Mouse (Mus musculus): ENCODE results near the gene Fthl17f.
"Not testable (repeated sequence)": the region's sequence is repeated elsewhere in the genome, so short reads cannot be mapped to it uniquely, and the experiment has no call there.

DNA sequence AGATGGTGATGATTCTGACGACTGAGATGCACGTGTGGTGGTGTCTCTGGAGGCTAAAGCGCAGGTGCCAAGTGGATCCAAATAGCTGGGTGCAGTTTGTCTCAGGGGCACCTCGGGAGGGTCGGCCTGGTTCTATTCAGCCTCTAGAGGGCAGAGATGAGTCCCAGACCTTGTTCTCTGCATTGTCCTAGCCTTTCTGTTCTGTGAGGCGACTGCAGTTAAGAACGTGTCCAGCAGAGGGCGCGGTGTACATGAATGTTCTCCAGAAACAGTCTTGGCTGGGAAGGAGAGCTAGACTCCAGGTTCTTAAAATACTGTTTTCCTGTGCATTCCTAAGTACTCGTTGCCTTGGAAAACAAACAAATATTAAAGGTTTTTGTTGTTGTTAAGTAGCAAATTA, 14.9 kb downstream of the Fthl17f start:
- TF ChIP-seq POLR2A, EP300 (IDR thresholded peaks at IDR 0.05; ENCODE audit: insufficient read depth, low read depth, low read length): not testable (repeated sequence)

All from heart, adult 2 months (tissue).